Mouse (Mus musculus) heart, embryonic 13.5 days (tissue): Measurements from ENCODE around the gene Samd4b. TPM values are rescaled to one million over a fixed set of nuclear protein-coding genes. Genes with fewer than 3 reads are reported as not detected.

Source experiments
- ATAC-seq: fragments of 200-750 bp; cut with Nextera tagmentation; 2 replicates; pipeline ENCODE4 v1.8.0; 2017; ENCODE audit warnings: moderate TSS enrichment; ENCODE audit not compliant: insufficient number of reproducible peaks, low FRiP score, low TSS enrichment; ENCODE audit errors: extremely low read depth
- H3K27ac ChIP-seq: fragments of 300-500 bp; sonication (generic); replicated peaks from 2 replicates; pipeline ENCODE4 v1.5.1; 2015; ENCODE audit warnings: moderate library complexity, mild to moderate bottlenecking, inconsistent platforms
- H3K27me3 ChIP-seq: fragments of 300-500 bp; sonication (generic); replicated peaks from 2 replicates; pipeline ENCODE4 v1.6.1; 2015; ENCODE audit warnings: mild to moderate bottlenecking, inconsistent platforms
- H3K36me3 ChIP-seq: fragments of 300-500 bp; sonication (generic); 2 replicates; pipeline ENCODE4 v1.6.1; 2015; ENCODE audit warnings: mild to moderate bottlenecking, inconsistent platforms
- H3K4me1 ChIP-seq: fragments of 300-500 bp; sonication (generic); 2 replicates; pipeline ENCODE4 v1.6.1; 2015; ENCODE audit warnings: inconsistent platforms
- H3K4me2 ChIP-seq: fragments of 300-500 bp; sonication (generic); 2 replicates; pipeline ENCODE4 v1.6.1; 2015; ENCODE audit warnings: inconsistent platforms, mild to moderate bottlenecking, moderate library complexity
- H3K4me3 ChIP-seq: fragments of 300-500 bp; sonication (generic); 2 replicates; pipeline ENCODE4 v1.5.1; 2015; ENCODE audit warnings: moderate library complexity, mild to moderate bottlenecking, inconsistent platforms
- H3K9ac ChIP-seq: fragments of 300-500 bp; sonication (generic); 2 replicates; pipeline ENCODE4 v1.6.1; 2015; ENCODE audit warnings: inconsistent platforms, mild to moderate bottlenecking, moderate library complexity
- H3K9me3 ChIP-seq: fragments of 300-500 bp; sonication (generic); 2 replicates; pipeline ENCODE4 v1.6.1; 2016; ENCODE audit warnings: inconsistent platforms
- WGBS: fragments of 180-500 bp; shearing (Covaris S2); methylation state at CpG from one replicate; pipeline ENCODE4 v1.1.7; 2015; ENCODE audit warnings: mixed read lengths; 5-methylcytosine and 5-hydroxymethylcytosine counted together
- polyA plus RNA-seq: library from polyadenylated mRNA; unstranded; fragments of >200 nt; fragmentation: Nextera tagmentation; extraction: Ambion mirVana; gene quantifications from 2 replicates; pipeline ENCODE4 v1.2.1, GENCODE M21; 2015

Gene Samd4b
- polyA plus RNA-seq, 1 experiment from 2014 or later, result 23.3 TPM

GRCm38 (mm10) chr7:28490903-28491302 lies 107.0 kb downstream of the Samd4b start:
- WGBS, result 36% methylated on average over 14 of the region's 14 CpGs
- H3K4me3 ChIP-seq, result no peak overlapping the region
- peaks cover 7% of the 10 kb centered on the region for H3K4me1 ChIP-seq
- no peaks in the 10 kb centered on the region for H3K9me3 ChIP-seq
- no peaks in the 10 kb centered on the region for H3K36me3 ChIP-seq
- no peak overlapping the region for H3K9ac ChIP-seq
- peaks cover 27% of the 10 kb centered on the region for H3K27me3 ChIP-seq
- peak overlapping the region; percentile 27 for H3K4me2 ChIP-seq
- ATAC-seq, result no peak
- H3K27ac ChIP-seq, result no peak overlapping the region

DNA sequence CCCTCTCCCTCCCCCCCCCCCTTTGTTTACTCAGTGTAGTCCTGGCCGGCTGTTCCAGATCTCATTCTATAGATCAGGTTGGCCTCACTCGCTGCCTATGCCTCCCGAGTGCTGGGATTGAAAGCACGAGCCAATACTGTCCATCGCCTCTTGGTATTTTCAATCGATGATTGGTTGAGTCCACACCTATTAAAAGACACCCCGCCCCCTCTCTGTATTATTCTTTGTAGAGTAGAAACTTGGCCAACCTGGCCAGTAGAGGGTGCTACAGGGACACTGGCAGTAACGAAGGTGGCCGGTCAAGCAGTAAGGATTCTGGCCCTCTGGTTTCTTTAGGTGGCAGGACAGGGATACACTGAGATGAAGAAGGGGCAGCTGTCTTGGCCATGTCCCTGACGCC lies 107.5 kb downstream of the Samd4b start:
- H3K4me3 ChIP-seq, result no peak overlapping the region
- peaks cover 27% of the 10 kb centered on the region for H3K27me3 ChIP-seq
- no peaks in the 10 kb centered on the region for H3K9me3 ChIP-seq
- peaks cover 7% of the 10 kb centered on the region for H3K4me1 ChIP-seq
- H3K9ac ChIP-seq, result no peak overlapping the region
- H3K4me2 ChIP-seq, result peak overlapping the region; percentile 27
- H3K27ac ChIP-seq, result no peak overlapping the region
- no peaks in the 10 kb centered on the region for H3K36me3 ChIP-seq
- no peak for ATAC-seq
- WGBS, result 2% methylated on average over 10 of the region's 10 CpGs

DNA sequence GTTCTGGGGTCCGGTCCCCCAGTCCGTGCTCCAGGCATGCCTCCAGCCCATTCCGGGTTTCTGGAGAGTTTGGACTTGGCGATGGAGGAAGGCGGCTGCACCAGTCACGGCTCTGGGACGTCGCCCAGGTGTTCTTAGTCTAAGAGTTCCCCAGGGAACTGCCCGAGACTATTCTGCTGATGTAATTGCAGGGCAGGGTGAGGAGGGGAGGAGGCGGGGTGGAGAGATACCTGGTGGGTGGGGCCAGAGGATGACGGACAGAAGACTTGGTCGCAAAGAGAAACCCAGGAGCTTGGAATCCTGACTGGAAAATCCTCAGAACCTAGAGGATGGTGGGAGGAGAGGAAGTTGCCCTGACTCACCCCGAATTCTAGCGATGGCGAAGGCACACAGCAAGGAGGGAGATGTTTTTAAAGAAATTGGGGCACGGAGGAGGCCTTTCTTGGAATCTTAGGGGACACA lies 109.9 kb downstream of the Samd4b start:
- Histone ChIP-seq H3K27me3 (peaks cover 27% of the 10 kb centered on the region), H3K36me3 (no peaks in the 10 kb centered on the region), H3K9ac (no peak overlapping the region), H3K4me3 (peak overlapping the region; percentile 19; the same call in 1 of the 2 replicates), H3K4me1 (peaks cover 7% of the 10 kb centered on the region), H3K9me3 (no peaks in the 10 kb centered on the region), H3K27ac (no peak overlapping the region), H3K4me2 (peak overlapping the region; percentile 55)
- 3% methylated on average over 16 of the region's 16 CpGs for WGBS
- no peak for ATAC-seq

DNA sequence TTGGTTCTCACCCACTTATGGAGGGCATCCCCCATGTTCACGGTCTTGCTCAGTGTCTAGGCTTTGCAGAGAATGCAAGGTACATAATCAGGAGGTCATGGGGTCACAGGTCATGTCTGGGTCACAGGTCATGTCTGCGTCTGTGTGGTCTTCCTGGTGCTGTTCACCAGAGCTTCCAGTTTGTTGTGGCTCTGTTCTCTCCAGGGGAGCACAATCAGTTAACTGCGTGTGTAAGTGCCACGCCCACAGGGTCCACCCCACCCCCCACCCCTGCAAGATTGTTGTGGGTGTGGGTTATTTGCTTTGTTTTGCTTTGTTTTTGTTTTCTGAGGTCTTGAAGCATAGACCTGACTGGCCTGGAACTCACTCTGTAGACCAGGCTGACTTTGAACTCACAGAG lies 113.8 kb downstream of the Samd4b start:
- Histone ChIP-seq H3K27me3 (peaks cover 30% of the 10 kb centered on the region), H3K9ac (no peak overlapping the region), H3K9me3 (no peaks in the 10 kb centered on the region), H3K4me2 (no peak overlapping the region), H3K36me3 (no peaks in the 10 kb centered on the region), H3K27ac (no peak overlapping the region), H3K4me3 (no peak overlapping the region), H3K4me1 (peaks cover 7% of the 10 kb centered on the region)
- ATAC-seq, result no peak
- WGBS, result 24% methylated on average over 4 of the region's 4 CpGs

DNA sequence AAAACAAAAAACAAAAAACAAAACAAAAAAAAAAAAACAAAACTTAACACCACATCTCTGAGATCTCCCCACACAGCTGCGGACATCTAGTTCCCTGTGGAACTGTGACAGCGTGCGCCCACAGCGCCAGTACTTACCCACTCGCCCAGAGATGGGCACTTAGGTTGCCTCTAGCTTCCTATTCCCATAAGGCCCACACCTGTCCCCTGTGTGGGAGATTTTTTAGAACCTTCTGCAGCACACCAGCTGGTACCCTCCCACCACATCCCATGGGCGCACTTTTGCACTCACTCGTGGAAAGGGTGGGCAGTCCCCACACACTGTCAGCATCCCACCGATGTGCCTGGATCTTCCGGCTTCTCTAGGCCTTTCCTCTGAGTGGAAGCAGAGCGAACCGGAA lies 115.1 kb downstream of the Samd4b start:
- 81% methylated on average over 11 of the region's 11 CpGs for WGBS
- Histone ChIP-seq H3K4me2 (no peak overlapping the region), H3K9me3 (no peaks in the 10 kb centered on the region), H3K27me3 (peaks cover 16% of the 10 kb centered on the region), H3K27ac (no peak overlapping the region), H3K36me3 (no peaks in the 10 kb centered on the region), H3K4me3 (no peak overlapping the region), H3K4me1 (peaks cover 2% of the 10 kb centered on the region), H3K9ac (no peak overlapping the region)
- ATAC-seq, result no peak

DNA sequence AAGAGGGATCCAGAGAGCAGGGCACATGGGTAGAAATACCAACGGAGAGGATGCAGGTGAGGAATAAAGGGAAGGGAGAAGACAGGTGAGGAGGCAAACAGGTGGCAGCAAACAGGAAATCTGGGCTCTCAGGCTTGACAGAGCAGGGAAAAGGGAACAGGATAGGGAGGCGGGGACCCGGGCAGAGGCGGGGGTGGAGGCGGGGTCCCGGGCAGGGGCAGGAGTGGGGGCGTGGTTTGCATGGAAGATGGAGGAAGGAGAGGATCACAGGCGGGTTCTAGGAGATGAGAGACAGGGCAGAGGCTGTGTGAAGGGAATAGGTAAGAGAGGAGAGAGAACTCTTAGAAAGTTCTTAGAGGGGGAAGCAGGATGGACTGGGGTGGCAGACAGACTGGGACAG lies 119.1 kb downstream of the Samd4b start:
- Histone ChIP-seq H3K9ac (no peak overlapping the region), H3K4me1 (no peaks in the 10 kb centered on the region), H3K36me3 (no peaks in the 10 kb centered on the region), H3K27ac (no peak overlapping the region), H3K4me3 (no peak overlapping the region), H3K9me3 (no peaks in the 10 kb centered on the region), H3K4me2 (no peak overlapping the region), H3K27me3 (0 out of 2 replicates have a peak, but pooled peaks cover 4% of the 10 kb centered on the region)
- WGBS, result 10% methylated on average over 8 of the region's 8 CpGs
- no peak for ATAC-seq

- H3K27ac ChIP-seq, result no peak overlapping the region
- no peaks in the 10 kb centered on the region for H3K36me3 ChIP-seq
- no peak overlapping the region for H3K9ac ChIP-seq
- H3K4me2 ChIP-seq, result no peak overlapping the region
- WGBS, result 69% methylated on average over 5 of the region's 5 CpGs
- 0 out of 2 replicates have a peak, but pooled peaks cover 7% of the 10 kb centered on the region for H3K27me3 ChIP-seq
- ATAC-seq, result no peak
- no peaks in the 10 kb centered on the region for H3K9me3 ChIP-seq
- no peaks in the 10 kb centered on the region for H3K4me1 ChIP-seq
- H3K4me3 ChIP-seq, result no peak overlapping the region
Observed at GRCm38 (mm10) chr7:28477363-28477762, 120.6 kb downstream of the Samd4b start.

DNA sequence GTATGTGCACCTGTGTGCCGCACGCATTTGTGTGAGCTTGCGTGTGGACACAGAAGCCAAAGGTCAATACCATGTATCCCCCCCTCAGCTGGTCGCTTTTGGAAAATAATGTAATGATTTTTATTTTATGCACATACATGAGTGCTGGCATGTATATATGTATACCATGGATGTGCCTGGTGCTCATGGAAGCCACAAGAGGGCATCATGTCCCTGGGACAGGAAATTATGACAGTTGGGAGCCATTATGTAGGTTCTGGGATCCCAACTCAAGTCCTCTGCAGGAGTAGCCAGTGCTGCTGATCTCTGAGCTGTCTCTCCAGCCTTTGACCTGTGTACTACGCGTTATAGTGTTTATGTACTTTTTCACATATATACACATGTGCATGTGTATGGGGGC lies 121.8 kb downstream of the Samd4b start:
- no peaks in the 10 kb centered on the region for H3K9me3 ChIP-seq
- 0 out of 2 replicates have a peak, but pooled peaks cover 3% of the 10 kb centered on the region for H3K27me3 ChIP-seq
- H3K4me2 ChIP-seq, result no peak overlapping the region
- WGBS, result 80% methylated on average over 6 of the region's 6 CpGs
- H3K9ac ChIP-seq, result no peak overlapping the region
- peaks cover 4% of the 10 kb centered on the region for H3K4me1 ChIP-seq
- no peak for ATAC-seq
- no peak overlapping the region for H3K4me3 ChIP-seq
- H3K36me3 ChIP-seq, result no peaks in the 10 kb centered on the region
- H3K27ac ChIP-seq, result no peak overlapping the region

DNA sequence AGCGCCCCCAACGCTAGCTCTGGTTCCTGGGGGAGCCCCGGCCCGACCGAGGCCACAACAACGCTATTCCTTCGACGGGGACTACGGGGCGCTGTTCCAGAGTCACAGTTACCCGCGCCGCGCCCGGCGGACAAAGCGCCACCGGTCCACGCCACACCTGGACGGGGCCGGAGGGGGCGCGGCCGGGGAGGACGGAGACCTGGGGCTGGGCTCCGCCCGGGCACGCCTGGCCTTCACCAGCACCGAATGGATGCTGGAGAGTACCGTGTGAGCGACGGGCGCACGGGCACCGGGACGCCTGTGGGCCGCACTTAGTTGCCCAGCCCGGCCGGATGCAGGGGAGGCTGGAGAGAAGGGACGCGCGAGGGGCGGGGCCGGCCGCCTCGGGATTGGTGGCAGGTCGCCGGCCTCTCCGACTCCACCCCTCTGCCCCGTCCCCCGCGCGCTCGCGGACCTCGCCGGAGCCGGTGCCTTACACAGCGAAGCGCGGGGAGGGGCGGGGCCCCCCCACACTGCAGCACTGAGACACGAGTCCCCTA lies 130.7 kb downstream of the Samd4b start:
- ATAC-seq, result peak; percentile 69

GRCm38 (mm10) chr7:28466721-28467212 lies 131.2 kb downstream of the Samd4b start:
- 13% methylated on average over 40 of the region's 40 CpGs for WGBS
- H3K27me3 ChIP-seq, result peaks cover 34% of the 10 kb centered on the region
- H3K36me3 ChIP-seq, result peaks cover 8% of the 10 kb centered on the region; the same call in 1 of the 2 replicates
- H3K4me1 ChIP-seq, result peaks cover 24% of the 10 kb centered on the region
- H3K9ac ChIP-seq, result peak overlapping the region; percentile 74
- ATAC-seq, result no peak
- no peak overlapping the region for H3K27ac ChIP-seq
- no peaks in the 10 kb centered on the region for H3K9me3 ChIP-seq
- peak overlapping the region; percentile 80 for H3K4me2 ChIP-seq
- H3K4me3 ChIP-seq, result peak overlapping the region; percentile 56

More for the DNA sequence above, 130.7 kb downstream of the Samd4b start:
- Histone ChIP-seq H3K4me3 (peak overlapping the region; percentile 56), H3K4me2 (peak overlapping the region; percentile 80), H3K27ac (no peak overlapping the region), H3K27me3 (peaks cover 34% of the 10 kb centered on the region), H3K36me3 (peaks cover 4% of the 10 kb centered on the region; the same call in 1 of the 2 replicates), H3K9ac (peak overlapping the region; percentile 74), H3K9me3 (no peaks in the 10 kb centered on the region), H3K4me1 (peaks cover 24% of the 10 kb centered on the region)
- WGBS, result 2% methylated on average over 59 of the region's 63 CpGs

- no peak for ATAC-seq
- peaks cover 13% of the 10 kb centered on the region for H3K4me1 ChIP-seq
- H3K27ac ChIP-seq, result no peak overlapping the region
- peaks cover 34% of the 10 kb centered on the region for H3K27me3 ChIP-seq
- H3K9ac ChIP-seq, result peak overlapping the region; percentile 10; the same call in 1 of the 2 replicates
- no peak overlapping the region for H3K4me3 ChIP-seq
- H3K4me2 ChIP-seq, result peak overlapping the region; percentile 30; the same call in 1 of the 2 replicates
- H3K9me3 ChIP-seq, result no peaks in the 10 kb centered on the region
- 64% methylated on average over 10 of the region's 10 CpGs for WGBS
- H3K36me3 ChIP-seq, result peaks cover 27% of the 10 kb centered on the region
Observed at GRCm38 (mm10) chr7:28464416-28465212, 133.3 kb downstream of the Samd4b start.
